Mouse (Mus musculus) midbrain, embryonic 13.5 days (tissue): ENCODE measurements around the gene Zbtb48. TPM values are rescaled to one million over a fixed set of nuclear protein-coding genes. Genes with fewer than 3 reads are reported as not detected.

Experiments
- ATAC-seq: fragments of 200-750 bp; cut with Nextera tagmentation; 2 replicates; pipeline ENCODE4 v1.8.0; 2017; ENCODE audit warnings: mild to moderate bottlenecking, moderate TSS enrichment, moderate library complexity
- H3K27ac ChIP-seq: fragments of 300-500 bp; sonication (generic); 2 replicates; pipeline ENCODE4 v1.5.1; 2015; ENCODE audit warnings: inconsistent platforms, mild to moderate bottlenecking, moderate library complexity
- H3K27me3 ChIP-seq: fragments of 300-500 bp; sonication (generic); 2 replicates; pipeline ENCODE4 v1.6.1; 2015; ENCODE audit warnings: mild to moderate bottlenecking, inconsistent platforms
- H3K36me3 ChIP-seq: fragments of 300-500 bp; sonication (generic); 2 replicates; pipeline ENCODE4 v1.6.1; 2015; ENCODE audit warnings: mild to moderate bottlenecking, inconsistent platforms
- H3K4me1 ChIP-seq: fragments of 300-500 bp; sonication (generic); replicated peaks from 2 replicates; pipeline ENCODE4 v1.6.1; 2015; ENCODE audit warnings: inconsistent platforms
- H3K4me2 ChIP-seq: fragments of 300-500 bp; sonication (generic); replicated peaks from 2 replicates; pipeline ENCODE4 v1.6.1; 2015; ENCODE audit warnings: moderate library complexity, mild to moderate bottlenecking, inconsistent platforms
- H3K4me3 ChIP-seq: fragments of 300-500 bp; sonication (generic); replicated peaks from 2 replicates; pipeline ENCODE4 v1.5.1; 2015; ENCODE audit warnings: mild to moderate bottlenecking, inconsistent platforms
- H3K9ac ChIP-seq: fragments of 300-500 bp; sonication (generic); replicated peaks from 2 replicates; pipeline ENCODE4 v1.6.1; 2015; ENCODE audit warnings: mild to moderate bottlenecking, inconsistent platforms
- H3K9me3 ChIP-seq: fragments of 300-500 bp; sonication (generic); 2 replicates; pipeline ENCODE4 v1.6.1; 2016; ENCODE audit warnings: mild to moderate bottlenecking, inconsistent platforms
- WGBS: fragments of 180-500 bp; shearing (Covaris S2); methylation state at CpG from one replicate; pipeline ENCODE4 v1.1.7; 2015; 5-methylcytosine and 5-hydroxymethylcytosine counted together
- polyA plus RNA-seq: library from polyadenylated mRNA; unstranded; fragments of >200 nt; fragmentation: Nextera tagmentation; extraction: Ambion mirVana; gene quantifications from 2 replicates; pipeline ENCODE4 v1.2.1, GENCODE M21; 2015

Zbtb48 gene
- polyA plus RNA-seq, 1 experiment from 2014 or later = 17.9 TPM

- peak overlapping the region; percentile 82; the same call in 1 of the 2 replicates for H3K9ac ChIP-seq
- ATAC-seq = no peak
- no peak overlapping the region for H3K27ac ChIP-seq
- no peak overlapping the region for H3K4me3 ChIP-seq
- no peaks in the 10 kb centered on the region for H3K27me3 ChIP-seq
- H3K9me3 ChIP-seq = no peaks in the 10 kb centered on the region
- H3K36me3 ChIP-seq = peaks cover 54% of the 10 kb centered on the region
- H3K4me2 ChIP-seq = no peak overlapping the region
- peaks cover 48% of the 10 kb centered on the region for H3K4me1 ChIP-seq
- 93% methylated on average over 11 of the region's 11 CpGs for WGBS
These were observed 2.9 kb downstream of the Zbtb48 start for GRCm38 (mm10) chr4:152024525-152024924.

GRCm38 (mm10) chr4:152022506-152022905 is 5.0 kb downstream of the Zbtb48 start:
- Histone ChIP-seq H3K4me3 (no peak overlapping the region), H3K4me2 (no peak overlapping the region), H3K9ac (no peak overlapping the region), H3K9me3 (no peaks in the 10 kb centered on the region), H3K27ac (no peak overlapping the region), H3K36me3 (peaks cover 73% of the 10 kb centered on the region), H3K4me1 (peaks cover 35% of the 10 kb centered on the region), H3K27me3 (no peaks in the 10 kb centered on the region)
- ATAC-seq = no peak
- 87% methylated on average over 8 of the region's 8 CpGs for WGBS

- Histone ChIP-seq H3K4me2 (no peak overlapping the region), H3K9ac (no peak overlapping the region), H3K4me3 (no peak overlapping the region), H3K27me3 (no peaks in the 10 kb centered on the region), H3K4me1 (peaks cover 30% of the 10 kb centered on the region), H3K36me3 (peaks cover 73% of the 10 kb centered on the region), H3K27ac (no peak overlapping the region), H3K9me3 (no peaks in the 10 kb centered on the region)
- ATAC-seq = no peak
- 72% methylated on average over 12 of the region's 12 CpGs for WGBS
These were observed 5.8 kb downstream of the Zbtb48 start for GRCm38 (mm10) chr4:152021568-152022097.

DNA sequence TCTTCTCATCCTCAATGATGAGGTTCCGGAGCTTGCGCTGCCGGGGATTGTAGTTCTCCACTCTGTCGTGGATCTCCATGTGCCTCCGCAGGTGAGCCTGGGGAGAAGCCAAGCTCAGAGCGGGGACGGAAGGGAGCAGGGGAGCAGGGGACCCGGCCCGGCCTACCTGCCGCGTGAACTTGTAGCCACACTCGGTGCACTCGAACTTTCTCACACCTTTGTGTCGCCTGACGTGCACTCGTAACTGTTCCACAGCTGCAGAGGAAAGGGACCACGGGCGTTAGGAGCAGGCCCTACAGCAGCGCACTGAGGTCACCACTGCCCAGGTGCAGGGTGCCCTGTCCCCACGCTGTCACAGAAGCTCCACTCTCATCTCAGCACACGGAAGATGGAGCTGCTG is 7.4 kb downstream of the Zbtb48 start:
- ATAC-seq = no peak
- Histone ChIP-seq H3K9ac (no peak overlapping the region), H3K9me3 (no peaks in the 10 kb centered on the region), H3K4me1 (peaks cover 14% of the 10 kb centered on the region), H3K4me3 (no peak overlapping the region), H3K4me2 (no peak overlapping the region), H3K36me3 (peaks cover 76% of the 10 kb centered on the region), H3K27ac (no peak overlapping the region), H3K27me3 (no peaks in the 10 kb centered on the region)
- 95% methylated on average over 21 of the region's 21 CpGs for WGBS

- 89% methylated on average over 6 of the region's 6 CpGs for WGBS
- no peaks in the 10 kb centered on the region for H3K27me3 ChIP-seq
- H3K27ac ChIP-seq = no peak overlapping the region
- H3K36me3 ChIP-seq = peaks cover 71% of the 10 kb centered on the region
- H3K4me3 ChIP-seq = no peak overlapping the region
- peaks cover 5% of the 10 kb centered on the region; the same call in 1 of the 2 replicates for H3K4me1 ChIP-seq
- no peaks in the 10 kb centered on the region for H3K9me3 ChIP-seq
- H3K9ac ChIP-seq = no peak overlapping the region
- H3K4me2 ChIP-seq = no peak overlapping the region
- ATAC-seq = no peak
These were observed 8.4 kb downstream of the Zbtb48 start for GRCm38 (mm10) chr4:152019073-152019472.

DNA sequence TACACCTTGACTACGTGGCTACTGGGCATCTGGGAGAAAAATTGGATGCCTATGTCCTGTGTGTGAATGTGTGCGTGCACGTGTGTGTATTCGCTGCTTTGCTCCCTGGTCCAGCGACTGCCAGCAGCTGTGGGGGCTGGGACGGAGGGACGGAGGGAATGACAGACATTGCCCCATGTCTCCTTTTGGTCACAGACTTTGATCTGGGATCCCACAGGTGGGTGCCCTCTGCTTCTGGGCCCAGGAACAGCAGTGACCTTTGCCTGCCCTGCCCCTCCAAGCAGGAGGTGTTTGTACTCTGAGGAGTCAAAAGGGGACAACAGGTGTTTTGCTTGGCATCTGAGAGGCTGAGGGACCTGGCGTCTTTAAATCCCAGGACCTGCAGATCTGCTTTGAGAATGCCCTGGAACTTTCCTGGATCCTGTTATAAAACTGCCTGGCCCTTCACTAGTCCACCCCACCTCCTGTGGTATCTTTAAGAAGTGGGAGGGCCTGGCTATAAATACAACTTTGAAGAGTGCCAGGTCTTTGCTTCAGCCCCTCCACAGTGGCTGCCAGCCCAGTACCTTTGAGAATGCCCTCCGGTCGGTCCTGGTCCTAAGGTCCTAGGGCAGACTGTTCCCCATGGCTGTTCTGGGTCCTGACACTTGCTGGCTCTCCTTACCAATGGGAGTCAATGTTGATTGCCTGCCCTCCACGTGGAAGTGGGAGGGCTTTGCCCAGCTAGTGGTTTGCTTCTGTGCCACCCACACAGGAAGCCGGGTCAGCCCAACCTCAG is 14.2 kb downstream of the Zbtb48 start:
- Histone ChIP-seq H3K36me3 (peaks cover 12% of the 10 kb centered on the region), H3K4me1 (peaks cover 34% of the 10 kb centered on the region), H3K27ac (no peak overlapping the region), H3K4me2 (no peak overlapping the region), H3K9me3 (no peaks in the 10 kb centered on the region), H3K27me3 (peaks cover 24% of the 10 kb centered on the region), H3K9ac (no peak overlapping the region), H3K4me3 (no peak overlapping the region)
- ATAC-seq = no peak
- WGBS = 85% methylated on average over 12 of the region's 12 CpGs

GRCm38 (mm10) chr4:152012109-152012508 is 15.4 kb downstream of the Zbtb48 start:
- Histone ChIP-seq H3K4me3 (no peak overlapping the region), H3K9me3 (no peaks in the 10 kb centered on the region), H3K4me1 (peaks cover 44% of the 10 kb centered on the region), H3K4me2 (no peak overlapping the region), H3K27ac (no peak overlapping the region), H3K36me3 (peaks cover 6% of the 10 kb centered on the region; the same call in 1 of the 2 replicates), H3K9ac (no peak overlapping the region), H3K27me3 (peaks cover 36% of the 10 kb centered on the region)
- no peak for ATAC-seq
- 91% methylated on average over 16 of the region's 16 CpGs for WGBS

GRCm38 (mm10) chr4:152011171-152011760 is 16.2 kb downstream of the Zbtb48 start:
- no peak overlapping the region for H3K27ac ChIP-seq
- H3K9ac ChIP-seq = no peak overlapping the region
- peaks cover 44% of the 10 kb centered on the region for H3K4me1 ChIP-seq
- peak overlapping the region; percentile 100 for H3K4me2 ChIP-seq
- 69% methylated on average over 8 of the region's 8 CpGs for WGBS
- peak overlapping the region; percentile 62; the same call in 1 of the 2 replicates for H3K4me3 ChIP-seq
- peaks cover 44% of the 10 kb centered on the region for H3K27me3 ChIP-seq
- H3K9me3 ChIP-seq = no peaks in the 10 kb centered on the region
- H3K36me3 ChIP-seq = peaks cover 6% of the 10 kb centered on the region; the same call in 1 of the 2 replicates
- no peak for ATAC-seq

DNA sequence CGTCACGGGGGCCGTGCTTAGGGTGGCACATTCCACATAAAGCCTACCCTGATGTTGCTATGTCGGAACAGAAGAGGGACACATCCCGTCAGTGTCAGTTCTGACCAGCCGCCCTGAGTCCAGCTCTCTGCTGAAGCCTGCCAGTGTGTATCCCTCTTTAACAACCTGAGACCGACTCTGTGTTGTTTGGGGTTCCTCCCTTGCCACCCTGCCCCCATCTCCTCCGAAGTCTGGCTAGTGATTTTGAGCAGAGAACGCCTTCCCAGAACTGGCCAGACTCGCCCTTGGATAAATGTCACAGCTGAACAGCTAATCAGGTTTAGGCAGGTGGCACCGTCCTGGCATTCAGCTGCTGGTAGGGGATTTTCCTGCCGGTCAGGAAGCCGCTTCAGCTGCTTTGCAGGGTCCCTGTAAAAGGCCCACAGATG is 16.8 kb downstream of the Zbtb48 start:
- ATAC-seq = no peak
- H3K36me3 ChIP-seq = peaks cover 5% of the 10 kb centered on the region; the same call in 1 of the 2 replicates

GRCm38 (mm10) chr4:152010091-152010706 is 17.3 kb downstream of the Zbtb48 start:
- ATAC-seq = 0 out of 2 replicates have a peak, but pooled peaks have one; percentile 4
- Histone ChIP-seq H3K36me3 (peaks cover 3% of the 10 kb centered on the region; the same call in 1 of the 2 replicates), H3K27ac (no peak overlapping the region), H3K4me3 (peak overlapping the region; percentile 62), H3K9me3 (no peaks in the 10 kb centered on the region), H3K4me1 (peaks cover 44% of the 10 kb centered on the region), H3K9ac (peak overlapping the region; percentile 68), H3K27me3 (peaks cover 49% of the 10 kb centered on the region), H3K4me2 (peak overlapping the region; percentile 100)
- 2% methylated on average over 10 of the region's 10 CpGs for WGBS

More for the DNA sequence above, 16.8 kb downstream of the Zbtb48 start:
- peaks cover 45% of the 10 kb centered on the region for H3K27me3 ChIP-seq
- H3K27ac ChIP-seq = no peak overlapping the region
- H3K9me3 ChIP-seq = no peaks in the 10 kb centered on the region
- H3K4me1 ChIP-seq = peaks cover 44% of the 10 kb centered on the region
- peak overlapping the region; percentile 68; the same call in 1 of the 2 replicates for H3K9ac ChIP-seq
- H3K4me2 ChIP-seq = peak overlapping the region; percentile 100
- peak overlapping the region; percentile 62 for H3K4me3 ChIP-seq
- 5% methylated on average over 13 of the region's 13 CpGs for WGBS

DNA sequence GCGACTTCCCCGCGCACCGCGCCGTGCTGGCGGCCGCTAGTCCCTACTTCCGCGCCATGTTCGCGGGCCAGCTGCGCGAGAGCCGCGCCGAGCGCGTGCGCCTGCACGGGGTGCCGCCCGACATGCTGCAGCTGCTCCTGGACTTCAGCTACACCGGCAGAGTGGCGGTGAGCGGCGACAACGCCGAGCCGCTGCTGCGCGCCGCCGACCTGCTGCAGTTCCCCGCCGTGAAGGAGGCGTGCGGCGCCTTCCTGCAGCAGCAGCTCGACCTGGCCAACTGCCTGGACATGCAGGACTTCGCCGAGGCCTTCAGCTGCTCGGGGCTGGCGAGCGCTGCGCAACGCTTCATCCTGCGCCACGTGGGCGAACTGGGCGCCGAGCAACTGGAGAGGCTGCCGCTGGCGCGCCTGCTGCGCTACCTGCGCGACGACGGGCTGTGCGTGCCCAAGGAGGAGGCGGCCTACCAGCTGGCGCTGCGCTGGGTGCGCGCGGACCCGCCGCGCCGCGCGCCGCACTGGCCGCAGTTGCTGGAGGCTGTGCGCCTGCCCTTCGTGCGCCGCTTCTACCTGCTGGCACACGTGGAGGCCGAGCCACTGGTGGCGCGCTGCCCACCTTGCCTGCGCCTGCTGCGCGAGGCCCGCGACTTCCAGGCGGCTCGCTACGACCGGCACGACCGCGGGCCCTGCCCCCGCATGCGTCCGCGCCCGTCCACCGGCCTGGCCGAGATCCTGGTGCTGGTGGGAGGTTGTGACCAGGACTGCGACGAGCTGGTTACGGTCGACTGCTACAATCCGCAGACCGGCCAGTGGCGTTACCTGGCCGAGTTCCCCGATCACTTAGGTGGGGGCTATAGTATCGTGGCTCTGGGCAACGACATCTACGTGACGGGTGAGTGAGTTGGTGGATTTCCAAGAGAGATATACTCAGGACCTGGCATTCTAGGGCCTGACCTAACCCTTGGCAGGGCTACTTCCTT is 18.1 kb downstream of the Zbtb48 start:
- Histone ChIP-seq H3K4me1 (peaks cover 44% of the 10 kb centered on the region), H3K27me3 (peaks cover 49% of the 10 kb centered on the region), H3K27ac (peak overlapping the region; percentile 54), H3K36me3 (peaks cover 2% of the 10 kb centered on the region; the same call in 1 of the 2 replicates), H3K4me2 (peak overlapping the region; percentile 100), H3K4me3 (peak overlapping the region; percentile 62), H3K9ac (peak overlapping the region; percentile 68), H3K9me3 (no peaks in the 10 kb centered on the region)
- WGBS = under 1% methylated on average over 115 of the region's 115 CpGs
- ATAC-seq = peak; percentile 82
